Mouse (Mus musculus) myocyte (in vitro differentiated cells): ENCODE data around the gene Mff. TPM values are rescaled to one million over a fixed set of nuclear protein-coding genes. Genes with fewer than 3 reads are reported as not detected.

Experiments used
- H3K27me3 ChIP-seq: one replicate; pipeline ENCODE4 v1.6.1; 2011; ENCODE audit not compliant: control insufficient read depth, insufficient read depth, insufficient read length
- H3K36me3 ChIP-seq: one replicate; pipeline ENCODE4 v1.6.1; 2011; ENCODE audit not compliant: control insufficient read depth, insufficient read depth
- H3K4me2 ChIP-seq: one replicate; pipeline ENCODE4 v1.6.1; 2011; ENCODE audit warnings: low read depth, control low read depth
- H3K4me3 ChIP-seq: one replicate; pipeline ENCODE4 v1.5.1; 2011; ENCODE audit warnings: mild to moderate bottlenecking, control low read depth, moderate library complexity
- H3K79me2 ChIP-seq: one replicate; pipeline ENCODE4 v1.6.1; 2011; ENCODE audit not compliant: control insufficient read depth, insufficient read depth
- H3ac ChIP-seq: one replicate; pipeline ENCODE4 v1.6.1; 2011; ENCODE audit not compliant: control insufficient read depth, insufficient read length
- CEBPB ChIP-seq: IDR thresholded peaks from 2 replicates; pipeline ENCODE4 v1.6.1; 2011; ENCODE audit warnings: mild to moderate bottlenecking, moderate library complexity; ENCODE audit not compliant: poor library complexity, insufficient read depth, severe bottlenecking
- E2F4 ChIP-seq: IDR thresholded peaks from one replicate; pipeline ENCODE4 v1.6.1; 2011; ENCODE audit warnings: mild to moderate bottlenecking, control low read depth, moderate library complexity; ENCODE audit not compliant: insufficient read depth
- MAX ChIP-seq: IDR thresholded peaks from one replicate; pipeline ENCODE4 v1.6.1; 2011; ENCODE audit warnings: low read depth, mild to moderate bottlenecking, control low read depth
- MYOD1 ChIP-seq, 3 experiments: IDR thresholded peaks; one replicate each; pipeline ENCODE4 v1.6.1; 2011; ENCODE audit warnings: control low read depth in 2 of 3, low read depth in 2 of 3, mild to moderate bottlenecking in 2 of 3, moderate library complexity in 1 of 3; ENCODE audit not compliant: insufficient read length in 2 of 3, control insufficient read depth in 1 of 3
- MYOG ChIP-seq, 3 experiments: IDR thresholded peaks; one replicate each; pipeline ENCODE4 v1.6.1; 2011; ENCODE audit warnings: control low read depth in 2 of 3, low read depth in 2 of 3, mild to moderate bottlenecking in 2 of 3; ENCODE audit not compliant: insufficient read length in 2 of 3, control insufficient read depth in 1 of 3, insufficient read depth in 1 of 3
- POLR2A ChIP-seq: IDR thresholded peaks from one replicate; pipeline ENCODE4 v1.6.1; 2011; ENCODE audit warnings: low read depth, mild to moderate bottlenecking, control low read depth, moderate library complexity; ENCODE audit not compliant: insufficient read length
- POLR2AphosphoS2 ChIP-seq: IDR thresholded peaks from one replicate; pipeline ENCODE4 v1.6.1; 2011; ENCODE audit warnings: low read depth, control low read depth; ENCODE audit not compliant: insufficient read length
- REST ChIP-seq: IDR thresholded peaks from one replicate; pipeline ENCODE4 v1.6.1; 2011; ENCODE audit warnings: mild to moderate bottlenecking, control low read depth, moderate library complexity; ENCODE audit not compliant: insufficient read depth, insufficient read length
- SRF ChIP-seq: IDR thresholded peaks from one replicate; pipeline ENCODE4 v1.6.1; 2011; ENCODE audit warnings: low read depth; ENCODE audit not compliant: control insufficient read depth, insufficient read length
- TCF12 ChIP-seq: IDR thresholded peaks from one replicate; pipeline ENCODE4 v1.6.1; 2011; ENCODE audit warnings: mild to moderate bottlenecking, control low read depth; ENCODE audit not compliant: poor library complexity, insufficient read depth, severe bottlenecking
- TCF3 ChIP-seq: IDR thresholded peaks from one replicate; pipeline ENCODE4 v1.6.1; 2011; ENCODE audit warnings: low read depth, control low read depth; ENCODE audit not compliant: insufficient read length
- USF1 ChIP-seq: IDR thresholded peaks from one replicate; pipeline ENCODE4 v1.6.1; 2011; ENCODE audit warnings: low read depth, mild to moderate bottlenecking, control low read depth, moderate library complexity
- polyA plus RNA-seq: library from polyadenylated mRNA; unstranded; fragments of >200 nt; fragmentation: generic; extraction: Trizol; gene quantifications from one replicate; pipeline ENCODE4 v1.2.1, GENCODE M21; 2012; ENCODE audit warnings: missing spikeins

Gene Mff
- polyA plus RNA-seq, 1 experiment: 121 TPM

DNA sequence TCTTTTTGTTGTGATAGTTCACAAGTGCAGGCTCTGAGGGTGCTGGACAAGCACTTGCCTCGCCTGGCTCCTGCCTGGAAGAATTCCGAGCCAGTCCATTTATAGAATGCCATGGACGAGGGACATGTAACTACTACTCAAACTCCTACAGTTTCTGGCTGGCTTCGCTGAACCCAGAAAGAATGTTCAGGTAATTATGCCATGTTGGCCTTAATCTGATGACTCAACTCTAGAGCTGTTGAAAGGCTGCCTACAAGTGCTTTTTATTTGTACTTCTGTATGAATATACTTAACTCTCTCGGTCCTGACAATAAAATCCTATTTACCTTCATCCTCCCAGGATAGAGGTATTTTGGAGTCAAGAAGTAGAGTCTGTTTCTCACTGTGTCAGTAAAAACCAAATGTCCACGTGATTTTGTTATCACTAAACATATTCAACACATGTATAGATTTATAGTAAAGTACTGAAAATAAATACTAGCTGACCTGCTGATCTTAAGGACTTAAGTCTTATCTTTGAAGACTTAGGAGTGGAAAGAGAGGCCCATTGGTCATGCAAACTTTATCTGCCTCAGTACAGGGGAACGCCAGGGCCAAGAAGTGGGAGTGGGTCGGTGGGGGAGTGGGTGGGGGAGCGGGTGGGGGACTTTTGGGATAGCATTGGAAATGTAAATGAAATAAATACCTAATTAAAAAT, 6.7 kb upstream of the Mff start:
- peaks cover 41% of the 10 kb centered on the region for H3K27me3 ChIP-seq
- TF ChIP-seq REST (no peak), SRF (no peak), USF1 (no peak), E2F4 (no peak), MYOG (IDR thresholded peaks at IDR 0.05; ENCODE audit: control insufficient read depth in 1 of 3, insufficient read depth in 1 of 3, insufficient read length in 2 of 3, low read depth in 2 of 3) (no peak), POLR2A (no peak), MYOD1 (IDR thresholded peaks at IDR 0.05; ENCODE audit: control insufficient read depth in 1 of 3, insufficient read length in 2 of 3, low read depth in 2 of 3) (no peak), TCF12 (no peak), POLR2AphosphoS2 (no peak), CEBPB (no peak), MAX (no peak), TCF3 (no peak)
- no peak overlapping the region for H3K4me2 ChIP-seq
- no peak overlapping the region for H3ac ChIP-seq
- no peaks in the 10 kb centered on the region for H3K36me3 ChIP-seq
- H3K4me3 ChIP-seq: no peak overlapping the region
- no peaks in the 10 kb centered on the region for H3K79me2 ChIP-seq

DNA sequence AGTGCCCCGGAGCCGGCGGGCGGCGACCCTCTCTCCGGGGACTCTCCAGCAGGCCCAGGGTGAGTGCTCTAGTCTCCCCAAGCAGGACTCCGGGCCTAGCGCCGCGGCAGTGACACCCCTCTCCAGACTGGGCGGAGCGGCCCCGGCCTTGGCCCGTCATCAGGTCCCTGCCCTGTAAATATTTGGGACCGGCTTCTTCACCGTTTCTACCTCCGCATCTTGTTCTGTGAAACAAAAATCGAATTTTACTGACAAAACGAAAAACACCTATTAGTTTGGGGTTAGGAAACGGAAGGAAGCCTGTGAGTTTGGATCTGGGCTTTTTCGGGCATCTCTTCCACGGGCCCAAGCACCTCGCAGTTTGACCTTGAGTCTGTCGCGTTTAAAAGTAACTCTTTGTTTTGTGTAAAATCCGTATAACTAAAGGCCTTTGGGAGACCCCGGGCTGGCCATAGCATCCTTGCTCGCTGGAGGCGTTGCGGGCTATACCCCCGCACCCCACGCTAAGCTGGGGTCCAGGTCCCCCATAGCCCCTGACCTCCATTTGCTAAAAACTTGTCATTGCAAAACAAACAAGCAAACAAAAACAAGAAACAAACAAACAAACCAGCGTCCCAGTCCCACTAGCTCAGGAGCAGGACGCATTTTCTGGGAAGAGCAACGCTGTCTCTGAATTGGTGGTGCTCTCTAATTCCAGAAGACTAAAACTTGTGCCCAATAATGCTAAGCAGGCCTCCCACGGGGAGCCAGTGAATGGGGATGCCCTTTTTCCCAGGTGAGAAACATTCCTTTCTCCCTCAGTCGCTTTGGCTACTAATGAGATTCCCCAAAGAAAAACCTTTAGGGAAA, 560 bp downstream of the Mff start:
- Histone ChIP-seq H3K79me2 (peaks cover 29% of the 10 kb centered on the region), H3K27me3 (peaks cover 5% of the 10 kb centered on the region), H3ac (peak overlapping the region; percentile 59), H3K4me2 (peak overlapping the region; percentile 98), H3K4me3 (peak overlapping the region; percentile 73), H3K36me3 (peaks cover 19% of the 10 kb centered on the region)
- no peak for TF ChIP-seq USF1
- TF ChIP-seq TCF12: no peak

- peaks cover 21% of the 10 kb centered on the region for H3K36me3 ChIP-seq
- peaks cover 29% of the 10 kb centered on the region for H3K79me2 ChIP-seq
- TF ChIP-seq MAX (no peak), TCF12 (no peak), POLR2A (no peak), MYOG (IDR thresholded peaks at IDR 0.05; ENCODE audit: control insufficient read depth in 1 of 3, insufficient read depth in 1 of 3, insufficient read length in 2 of 3, low read depth in 2 of 3) (no peak), SRF (no peak), E2F4 (no peak)
- H3ac ChIP-seq: no peak overlapping the region
- H3K4me3 ChIP-seq: peak overlapping the region; percentile 73
- H3K4me2 ChIP-seq: peak overlapping the region; percentile 98
- peaks cover under 1% of the 10 kb centered on the region for H3K27me3 ChIP-seq
Measured at GRCm38 (mm10) chr1:82725875-82726185, 1.1 kb downstream of the Mff start.

- Histone ChIP-seq H3K4me3 (peak overlapping the region; percentile 73), H3K79me2 (peaks cover 32% of the 10 kb centered on the region), H3K36me3 (peaks cover 27% of the 10 kb centered on the region), H3K27me3 (no peaks in the 10 kb centered on the region), H3ac (no peak overlapping the region), H3K4me2 (peak overlapping the region; percentile 98)
- no peak for TF ChIP-seq POLR2A
- no peak for TF ChIP-seq USF1
- no peak for TF ChIP-seq POLR2AphosphoS2
- no peak for TF ChIP-seq CEBPB
- TF ChIP-seq MAX: no peak
- TF ChIP-seq MYOG (IDR thresholded peaks at IDR 0.05; ENCODE audit: control insufficient read depth in 1 of 3, insufficient read depth in 1 of 3, insufficient read length in 2 of 3, low read depth in 2 of 3): no peak
- no peak for TF ChIP-seq SRF
- TF ChIP-seq MYOD1 (IDR thresholded peaks at IDR 0.05; ENCODE audit: control insufficient read depth in 1 of 3, insufficient read length in 2 of 3, low read depth in 2 of 3): no peak
- no peak for TF ChIP-seq E2F4
- no peak for TF ChIP-seq REST
Measured at GRCm38 (mm10) chr1:82726482-82726881, 1.8 kb downstream of the Mff start.

DNA sequence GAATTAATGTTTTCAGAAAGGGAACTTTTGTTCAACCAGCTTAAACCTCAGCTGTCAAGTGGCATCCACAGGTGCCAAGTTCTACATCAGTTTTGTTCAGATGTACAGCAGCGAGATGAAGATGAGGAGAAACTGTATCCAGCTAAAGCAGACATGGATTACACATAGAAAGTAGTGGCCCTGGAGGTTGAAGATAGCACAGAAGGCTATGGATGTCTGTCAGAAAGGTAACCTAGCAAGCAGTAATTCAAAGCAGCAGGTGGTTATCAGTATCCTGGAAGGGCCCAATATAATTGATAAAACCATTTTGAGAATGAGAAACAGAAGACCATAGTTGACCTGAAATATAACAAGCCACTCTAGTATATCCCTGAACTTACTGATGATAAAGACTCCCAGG, 8.7 kb downstream of the Mff start:
- Histone ChIP-seq H3K4me3 (no peak overlapping the region), H3K4me2 (no peak overlapping the region), H3K79me2 (peaks cover 6% of the 10 kb centered on the region), H3K36me3 (peaks cover 77% of the 10 kb centered on the region), H3ac (no peak overlapping the region), H3K27me3 (no peaks in the 10 kb centered on the region)
- no peak for TF ChIP-seq MYOD1 (IDR thresholded peaks at IDR 0.05; ENCODE audit: control insufficient read depth in 1 of 3, insufficient read length in 2 of 3, low read depth in 2 of 3)
- TF ChIP-seq SRF: no peak
- no peak for TF ChIP-seq USF1
- no peak for TF ChIP-seq MYOG (IDR thresholded peaks at IDR 0.05; ENCODE audit: control insufficient read depth in 1 of 3, insufficient read depth in 1 of 3, insufficient read length in 2 of 3, low read depth in 2 of 3)
- TF ChIP-seq POLR2A: no peak
- no peak for TF ChIP-seq CEBPB
- TF ChIP-seq REST: no peak
- no peak for TF ChIP-seq E2F4
- TF ChIP-seq MAX: no peak
